Mouse (Mus musculus) layer of hippocampus, adult 18-20 months (tissue): ENCODE data around the gene Gcc2. TPM values are rescaled to one million over a fixed set of nuclear protein-coding genes. Genes with fewer than 3 reads are reported as not detected.
A peak's percentile ranks its signal among the peaks of the same experiment; 100 is the strongest.
"Not testable (repeated sequence)": the region's sequence is repeated elsewhere in the genome, so short reads cannot be mapped to it uniquely, and the experiment has no call there.

Source experiments
- DNase-seq, 2 experiments: peaks; one replicate each; pipeline ENCODE4 v3.0.0; 2022; ENCODE audit warnings: low spot score in 2 of 2
- long read RNA-seq: library from polyadenylated mRNA; stranded (forward); transcript quantifications from one replicate; pipeline ENCODE4 v2.0.0, GENCODE M21; 2021
- total RNA-seq, 2 experiments: library from RNA; stranded (reverse); gene quantifications; 2 replicates each; pipeline ENCODE4 v1.2.3; 2021

The Gcc2 gene
- total RNA-seq: 10 to 100 TPM; 77.6 to 89.1 TPM
- long read RNA-seq, full-length matches to known transcripts: 33 of 42 reads
- long read RNA-seq, partial matches to known transcripts: 4 of 42 reads
- long read RNA-seq, other reads (novel, unspliced or antisense): 5 of 42 reads

GRCm38 (mm10) chr10:58255213-58255892 lies at the start of gene Gcc2:
Gcc2 (plus strand) TSS chr10:58255497.
- peak; percentile 93 to 94 for DNase-seq

GRCm38 (mm10) chr10:58205986-58206385 lies 49.3 kb upstream of the Gcc2 start:
- no peak for DNase-seq

- DNase-seq: no peak
Observed at GRCm38 (mm10) chr10:58206639-58207404, 48.5 kb upstream of the Gcc2 start.

GRCm38 (mm10) chr10:58209710-58210467 lies 45.4 kb upstream of the Gcc2 start:
- no peak for DNase-seq

GRCm38 (mm10) chr10:58210514-58210913 lies 44.8 kb upstream of the Gcc2 start:
- DNase-seq: no peak

GRCm38 (mm10) chr10:58211213-58211612 lies 44.1 kb upstream of the Gcc2 start:
- no peak for DNase-seq

GRCm38 (mm10) chr10:58212230-58212629 lies 43.1 kb upstream of the Gcc2 start:
- no peak for DNase-seq

- DNase-seq: no peak
Observed at GRCm38 (mm10) chr10:58214497-58214896, 40.8 kb upstream of the Gcc2 start.

- DNase-seq: no peak
Observed at GRCm38 (mm10) chr10:58214934-58215333, 40.4 kb upstream of the Gcc2 start.

- DNase-seq: no peak
Observed at GRCm38 (mm10) chr10:58215353-58215752, 39.9 kb upstream of the Gcc2 start.

- DNase-seq: no peak
Observed at GRCm38 (mm10) chr10:58217366-58217765, 37.9 kb upstream of the Gcc2 start.

GRCm38 (mm10) chr10:58220726-58221125 lies 34.6 kb upstream of the Gcc2 start:
- no peak for DNase-seq

GRCm38 (mm10) chr10:58221571-58221970 lies 33.7 kb upstream of the Gcc2 start:
- DNase-seq: peak in 1 of 2 experiments; percentile 45

GRCm38 (mm10) chr10:58223161-58223560 lies 32.1 kb upstream of the Gcc2 start:
- not testable (repeated sequence) for DNase-seq

- DNase-seq: peak; percentile 63 to 65
Observed at GRCm38 (mm10) chr10:58223972-58224805, 31.1 kb upstream of the Gcc2 start.

GRCm38 (mm10) chr10:58224827-58225785 lies 30.2 kb upstream of the Gcc2 start, which contains the start of gene AW822073:
AW822073 (minus strand) TSS chr10:58224930.
- DNase-seq: not testable (repeated sequence)

- not testable (repeated sequence) for DNase-seq
Observed at GRCm38 (mm10) chr10:58226357-58226756, 28.9 kb upstream of the Gcc2 start.

GRCm38 (mm10) chr10:58227798-58228197 lies 27.5 kb upstream of the Gcc2 start:
- DNase-seq: not testable (repeated sequence)

- DNase-seq: not testable (repeated sequence)
Observed at GRCm38 (mm10) chr10:58230021-58230420, 25.3 kb upstream of the Gcc2 start.
